Mouse (Mus musculus) T-helper 1 cell (primary cell): ENCODE measurements at regions not wholly inside any gene's neighbourhood (a gene's known extent, or its start where the extent isn't known, plus 50 kb on each side); places are given as distances from the start of the nearest gene placed in this dataset.

Experiments used
- in situ Hi-C: fragments of 300-600 bp; cut with MboI, MseI; formaldehyde crosslinking; loops from one replicate; pipeline ENCODE4 v1.15.1; 2025; ENCODE audit warnings: high pct_unique_total_duplicates

DNA sequence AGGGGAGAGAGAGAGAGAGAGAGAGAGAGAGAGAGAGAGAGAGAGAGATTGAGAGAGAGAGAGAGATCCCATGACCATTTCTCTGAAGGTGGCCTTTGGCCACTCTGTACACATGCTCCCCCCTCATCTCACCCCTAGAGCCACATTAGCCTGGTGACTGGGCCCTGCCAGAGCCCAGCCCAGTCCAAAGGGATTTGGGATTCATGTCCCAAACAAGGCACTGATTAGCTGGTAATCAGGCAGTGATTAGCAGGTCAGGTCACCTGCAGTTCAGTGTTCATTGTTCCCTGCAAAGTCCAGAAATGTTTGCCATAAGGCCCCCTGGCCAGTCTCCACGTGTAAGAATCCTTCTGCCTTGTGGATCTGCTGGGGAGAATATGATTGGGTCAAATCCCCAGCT, 124.1 kb upstream of the Maf start:
- in situ Hi-C loops: no loop called here

DNA sequence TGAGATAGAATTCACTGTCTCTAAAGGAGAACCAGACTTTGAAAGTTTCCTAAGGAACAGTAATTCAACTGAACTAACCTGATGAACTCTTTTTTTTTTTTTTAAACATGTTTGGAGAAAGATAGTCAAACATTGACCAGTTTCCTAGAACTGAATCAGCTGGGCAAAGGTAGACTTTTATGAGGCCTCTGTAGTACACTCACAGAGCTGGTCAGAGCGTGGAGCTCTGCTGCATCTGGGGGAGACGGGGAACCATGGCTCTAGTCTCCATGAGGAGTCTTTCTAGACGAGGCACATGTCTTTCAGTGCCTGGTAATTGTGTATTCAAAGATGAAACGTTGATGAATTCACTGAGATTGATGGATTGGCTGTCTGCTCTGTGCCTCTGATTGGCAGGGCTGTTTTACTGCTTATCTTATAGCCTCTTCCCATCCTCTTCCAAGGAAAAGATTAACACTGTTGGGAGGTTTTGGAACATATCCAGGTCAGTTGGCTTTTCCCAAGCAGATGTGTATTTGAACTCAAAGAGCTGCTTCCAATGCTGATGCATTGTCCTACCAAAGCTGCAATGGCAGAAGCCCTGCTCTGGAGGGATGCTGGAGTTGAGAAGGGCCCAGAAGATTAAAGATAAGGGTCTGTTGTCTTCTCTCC, 122.5 kb upstream of the Maf start:
- in situ Hi-C loops: no loop called here

GRCm38 (mm10) chr8:115826516-115826915, 118.9 kb upstream of the Maf start:
- in situ Hi-C loops: no loop called here

GRCm38 (mm10) chr8:115825899-115826502, 118.4 kb upstream of the Maf start:
- in situ Hi-C loops: no loop called here

- in situ Hi-C loops: no loop called here
These were observed 116.8 kb upstream of the Maf start for GRCm38 (mm10) chr8:115824478-115824785.

DNA sequence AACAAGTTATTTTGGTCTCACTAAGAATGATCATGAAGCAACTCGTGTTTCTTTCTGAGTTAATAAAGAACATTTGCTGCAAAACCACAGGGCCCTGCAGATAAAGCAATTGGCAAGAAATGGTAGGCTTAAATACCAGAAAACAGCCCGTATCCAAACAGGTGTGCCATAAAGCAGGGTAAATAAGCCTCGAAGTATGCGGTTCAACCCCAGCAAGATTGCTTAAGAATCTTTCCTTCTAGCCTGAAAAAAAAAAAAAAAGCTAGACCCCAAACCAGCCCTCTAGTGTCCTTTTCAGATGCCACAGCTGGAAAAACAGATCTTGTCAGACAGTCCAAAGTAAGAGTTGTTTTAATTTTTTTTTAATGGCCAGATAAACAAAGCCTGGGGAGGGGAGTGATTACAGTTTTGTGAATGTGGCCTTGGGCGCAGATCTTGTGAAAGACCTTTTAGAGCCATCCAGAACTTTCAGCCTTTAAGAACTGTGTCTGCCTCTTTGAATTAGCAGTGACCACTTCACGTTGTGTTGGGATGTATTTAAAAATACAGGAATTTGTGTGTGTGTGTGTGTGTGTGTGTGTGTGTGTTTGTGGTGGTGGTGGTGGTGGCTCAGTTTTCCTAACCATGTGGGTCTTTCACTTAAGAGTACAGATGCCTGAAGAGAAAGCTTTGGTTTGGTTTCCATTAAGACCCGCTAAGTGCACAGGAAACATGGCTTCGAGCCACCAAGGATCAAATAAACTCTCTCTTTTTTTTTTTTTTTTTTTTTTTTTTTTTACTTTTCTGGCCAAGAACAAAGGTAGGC, 116.3 kb upstream of the Maf start:
- in situ Hi-C loops: no loop called here

DNA sequence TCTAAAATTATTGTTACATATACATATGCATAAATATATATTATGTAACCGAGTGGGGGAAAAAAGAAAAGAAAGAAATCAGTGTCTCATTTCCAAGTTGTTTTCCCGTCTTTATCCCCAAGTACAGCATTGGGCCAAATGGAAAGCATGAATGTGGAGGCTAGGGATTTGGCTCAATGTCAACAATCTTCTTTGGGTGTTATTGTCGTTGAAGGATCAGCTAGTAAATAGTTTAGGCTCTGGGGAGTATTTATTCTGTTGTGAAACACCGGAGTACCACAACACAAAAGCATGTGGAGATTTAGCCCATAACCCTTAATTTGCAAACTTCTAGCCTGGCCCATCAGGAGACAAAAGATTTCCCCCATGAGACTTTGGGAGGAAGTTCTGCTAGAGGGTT, 105.8 kb upstream of the Maf start:
- in situ Hi-C loops: no loop called here

- in situ Hi-C loops: no loop called here
These were observed 99.0 kb upstream of the Maf start for GRCm38 (mm10) chr8:115806579-115806978.

DNA sequence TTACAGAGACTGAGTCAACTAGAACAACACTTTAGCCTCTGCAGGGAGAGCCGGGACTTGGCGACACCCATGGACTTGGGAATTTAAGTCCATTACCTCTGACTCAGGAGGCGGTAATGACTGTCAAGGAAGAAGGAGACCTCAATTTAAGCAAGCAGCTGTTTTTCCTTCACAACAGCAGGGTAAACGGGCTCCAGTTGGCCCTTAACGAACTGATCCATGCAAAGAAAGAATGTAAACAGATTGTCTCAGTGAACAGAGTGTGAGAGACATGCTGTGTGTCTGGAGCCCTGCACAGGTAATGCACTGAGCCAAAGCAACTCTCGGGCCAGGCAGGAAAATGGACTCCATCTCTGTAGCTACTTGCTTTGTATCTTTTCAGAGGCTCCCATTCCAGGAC, 98.5 kb upstream of the Maf start:
- in situ Hi-C loops: no loop called here

DNA sequence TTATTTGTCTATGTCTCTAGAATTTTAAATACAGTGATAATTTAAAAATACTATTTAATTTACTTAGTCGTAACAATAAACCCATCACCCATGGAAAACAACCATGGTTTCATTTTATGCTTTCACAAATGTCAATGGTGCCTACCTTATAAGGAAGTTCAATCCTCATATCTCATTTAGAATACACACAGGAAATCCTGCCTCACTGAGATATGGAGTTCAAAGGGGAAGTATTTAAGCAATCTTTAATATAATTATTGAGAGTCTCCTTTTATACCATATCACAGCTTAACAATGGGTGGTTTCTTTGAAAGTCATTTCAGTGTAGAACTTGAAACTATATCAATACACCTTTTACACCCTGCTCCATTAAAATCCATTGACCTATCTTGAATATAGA, 86.0 kb upstream of the Maf start:
- in situ Hi-C loops: no loop called here

DNA sequence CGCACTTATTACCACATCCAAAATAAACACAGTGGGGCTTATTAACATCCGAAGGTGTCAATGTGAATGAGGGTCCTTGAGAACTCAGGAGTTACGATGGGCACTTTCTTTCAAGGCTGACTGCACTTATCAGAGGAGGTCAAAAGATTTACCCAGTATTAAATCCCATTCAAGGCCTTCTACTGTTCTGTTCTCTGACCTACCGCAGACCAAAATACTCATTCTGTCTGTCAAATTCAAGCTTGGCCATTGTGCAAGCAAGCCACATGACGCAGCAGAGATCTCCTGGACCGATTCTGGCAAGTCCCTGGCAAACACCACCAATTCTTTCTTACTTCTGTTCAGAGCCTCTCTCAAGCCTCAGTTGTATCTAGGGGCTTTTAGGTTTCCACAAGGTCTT, 80.8 kb upstream of the Maf start:
- in situ Hi-C loops: no loop called here

DNA sequence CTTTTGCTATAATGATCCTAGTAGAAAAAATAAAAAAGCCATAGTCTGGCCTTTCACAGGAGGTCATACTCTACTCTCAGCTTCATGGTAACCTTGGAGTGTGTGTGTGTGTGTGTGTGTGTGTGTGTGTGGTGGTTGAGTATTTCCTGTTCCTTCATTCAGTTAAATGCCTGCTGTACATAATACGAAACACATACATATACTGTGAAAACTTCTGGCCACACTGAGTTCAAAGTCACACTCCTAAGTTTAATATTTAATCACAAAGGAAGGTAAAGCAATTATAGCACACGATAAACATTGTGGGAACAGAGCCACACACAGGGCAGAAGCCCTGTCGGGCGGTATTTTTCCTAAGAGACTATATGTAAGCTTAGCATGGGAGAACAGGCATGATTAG, 78.6 kb upstream of the Maf start:
- in situ Hi-C loops: no loop called here

DNA sequence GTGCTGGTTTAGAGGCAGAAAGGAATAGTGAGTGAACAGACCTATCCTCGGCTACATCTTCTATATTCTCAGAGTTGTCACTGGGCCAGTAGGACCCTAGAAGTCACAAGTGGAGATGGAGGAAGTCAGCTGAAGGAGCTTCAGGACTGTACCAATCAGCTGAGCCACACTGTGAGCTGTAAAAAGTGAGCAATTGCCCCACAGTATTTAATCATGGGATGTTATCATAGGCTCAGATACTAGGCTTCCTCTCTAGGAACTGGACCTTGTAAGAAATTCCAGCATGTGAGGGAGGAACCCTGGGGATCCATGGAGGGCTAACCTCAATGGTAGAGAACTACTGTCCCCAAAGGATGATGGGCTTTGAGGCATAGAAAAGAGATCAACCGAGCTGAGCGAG, 78.2 kb upstream of the Maf start:
- in situ Hi-C loops: no loop called here

GRCm38 (mm10) chr8:115783364-115783763, 75.8 kb upstream of the Maf start:
- in situ Hi-C loops: no loop called here

DNA sequence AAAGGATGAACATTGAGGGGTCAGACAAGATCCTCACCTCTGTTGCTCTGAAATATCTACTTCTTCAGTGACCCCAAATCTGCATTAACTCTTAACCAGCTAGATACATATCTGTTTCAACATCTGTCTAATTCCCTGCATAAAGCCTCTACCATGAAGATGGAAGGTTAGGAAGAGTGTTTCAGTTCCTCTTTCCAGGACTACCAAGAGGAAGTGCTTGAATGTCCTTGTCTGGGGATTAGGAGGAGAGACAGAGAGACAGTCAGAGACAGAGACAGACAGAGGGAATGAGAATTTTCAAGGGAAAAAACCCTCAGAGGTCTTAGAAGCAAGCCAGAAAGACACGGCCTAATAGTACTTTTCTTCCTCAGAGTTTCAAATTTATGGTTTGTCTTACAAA, 70.8 kb upstream of the Maf start:
- in situ Hi-C loops: no loop called here

DNA sequence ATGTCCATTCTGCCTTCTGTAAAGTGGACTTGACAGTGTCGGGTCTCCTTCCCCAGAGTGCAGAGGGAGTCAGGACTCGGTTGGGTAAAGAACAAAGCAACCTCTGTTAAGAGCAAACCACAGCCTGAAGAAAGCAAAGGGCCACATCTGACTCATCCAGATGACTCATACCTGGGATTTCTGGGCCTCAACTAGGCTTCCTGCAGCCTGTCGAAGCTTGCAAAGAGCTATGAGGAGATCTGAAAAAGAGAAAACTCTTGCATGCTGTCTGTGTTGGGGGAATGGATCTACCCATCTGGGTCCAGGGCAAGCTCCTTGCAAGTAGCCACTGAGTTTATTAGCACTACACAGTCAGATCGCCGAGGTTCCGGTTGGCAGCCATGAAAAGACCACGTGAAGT, 63.5 kb upstream of the Maf start:
- in situ Hi-C loops: no loop called here

DNA sequence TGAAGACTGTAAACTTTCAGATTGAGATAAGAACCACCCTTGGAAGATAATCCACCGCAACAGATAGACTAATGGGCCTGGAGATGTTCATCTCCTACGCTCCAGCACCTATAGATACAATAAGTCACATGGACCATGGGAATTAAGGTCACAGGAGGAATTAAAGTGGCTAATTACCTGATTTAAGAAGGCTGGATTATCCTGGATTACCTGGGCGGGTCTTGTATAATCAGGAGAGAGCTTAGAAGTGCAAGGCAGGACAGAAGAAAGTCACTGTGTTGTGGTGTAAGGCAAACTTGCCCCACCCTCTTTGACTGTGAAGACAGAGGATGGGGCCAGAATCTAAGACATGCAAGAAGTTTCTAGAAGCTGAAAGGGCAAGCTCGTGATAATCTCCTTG, 61.0 kb upstream of the Maf start:
- in situ Hi-C loops: loop anchor here (10.0 kb wide), 1 partner anchor 666 kb away; no protein-coding TSS in a partner anchor

GRCm38 (mm10) chr8:115766218-115766898, 58.8 kb upstream of the Maf start:
- in situ Hi-C loops: loop anchor here (10.0 kb wide), 1 partner anchor 668 kb away; no protein-coding TSS in a partner anchor

DNA sequence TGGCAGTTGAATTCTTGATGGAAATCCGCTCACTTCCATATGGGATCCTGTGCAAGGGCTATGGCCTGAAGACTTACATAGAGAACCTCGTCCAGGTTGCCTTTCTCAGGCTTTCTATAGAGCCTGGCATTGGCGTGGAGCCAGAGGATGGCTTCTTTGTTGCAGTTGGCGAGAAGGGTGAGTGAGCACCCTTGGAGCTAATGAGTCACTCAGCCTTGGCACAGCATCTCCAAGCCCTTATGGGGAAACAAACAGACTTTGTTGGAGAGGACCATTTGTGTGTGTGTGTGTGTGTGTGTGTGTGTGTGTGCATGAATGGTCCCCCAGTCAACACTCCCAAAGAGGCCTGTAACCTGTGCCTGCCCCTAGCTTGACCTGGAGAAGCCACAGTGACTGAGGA, 57.0 kb upstream of the Maf start:
- in situ Hi-C loops: loop anchor here (10.0 kb wide), 1 partner anchor 670 kb away; no protein-coding TSS in a partner anchor

DNA sequence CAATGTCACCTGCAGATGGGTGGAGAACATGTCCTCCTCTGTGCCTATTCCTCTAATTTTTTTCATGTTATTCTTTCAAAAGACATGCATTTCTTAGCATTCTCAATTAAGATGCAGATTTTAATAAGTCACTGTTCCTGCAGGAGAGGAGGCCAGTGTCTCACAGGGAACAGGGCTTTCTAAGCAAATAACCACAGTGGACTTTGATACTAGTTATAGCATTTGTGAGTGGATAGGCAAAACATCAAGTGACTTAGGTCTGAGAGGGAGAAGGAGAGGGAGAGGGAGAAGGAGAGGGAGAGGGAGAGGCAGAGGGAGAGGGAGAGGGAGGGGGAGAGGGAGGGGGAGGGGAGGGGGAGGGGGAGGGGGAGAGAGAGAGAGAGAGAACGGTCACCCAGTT, 50.4 kb upstream of the Maf start:
- in situ Hi-C loops: no loop called here
